Mouse (Mus musculus) ovary, adult 18-20 months (tissue): ENCODE data around the gene Tmprss11b.
"Not testable (repeated sequence)": the region's sequence is repeated elsewhere in the genome, so short reads cannot be mapped to it uniquely, and the experiment has no call there.

Source experiments
- DNase-seq: peaks from one replicate; pipeline ENCODE4 v3.0.0; 2022; ENCODE audit warnings: low spot score, mixed read lengths

Gene Tmprss11b

GRCm38 (mm10) chr5:86676262-86676661, at the start of gene Tmprss11b:
Gene Tmprss11b, minus strand, starts transcription at chr5:86676362.
- no peak for DNase-seq

GRCm38 (mm10) chr5:86725021-86725420, 48.9 kb upstream of the Tmprss11b start:
- DNase-seq: no peak

- no peak for DNase-seq
Measured at GRCm38 (mm10) chr5:86722820-86723460, 46.8 kb upstream of the Tmprss11b start.

DNA sequence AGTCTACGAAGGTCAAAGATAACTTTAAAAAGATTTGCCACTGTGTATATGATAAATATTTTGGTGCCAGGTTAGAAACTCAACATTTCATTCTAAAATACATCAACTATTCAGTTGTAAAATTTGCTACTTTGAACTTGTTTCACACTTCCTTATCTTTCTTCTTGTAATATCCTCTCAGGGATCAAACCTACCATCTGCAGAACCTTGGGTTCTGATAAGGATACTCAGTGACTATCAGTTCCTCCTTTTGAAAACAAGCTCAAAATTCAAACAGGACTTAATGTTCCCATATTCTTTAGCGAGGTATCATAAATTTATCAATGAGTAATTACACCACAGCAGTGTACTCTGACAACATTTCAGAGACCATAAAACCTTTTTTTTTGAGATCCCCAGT, 38.8 kb upstream of the Tmprss11b start:
- no peak for DNase-seq

- DNase-seq: no peak
Measured at GRCm38 (mm10) chr5:86704923-86705322, 28.8 kb upstream of the Tmprss11b start.

GRCm38 (mm10) chr5:86684667-86685066, 8.5 kb upstream of the Tmprss11b start:
- DNase-seq: peak; percentile 4

GRCm38 (mm10) chr5:86649185-86649584, 27.0 kb downstream of the Tmprss11b start:
- not testable (repeated sequence) for DNase-seq

DNA sequence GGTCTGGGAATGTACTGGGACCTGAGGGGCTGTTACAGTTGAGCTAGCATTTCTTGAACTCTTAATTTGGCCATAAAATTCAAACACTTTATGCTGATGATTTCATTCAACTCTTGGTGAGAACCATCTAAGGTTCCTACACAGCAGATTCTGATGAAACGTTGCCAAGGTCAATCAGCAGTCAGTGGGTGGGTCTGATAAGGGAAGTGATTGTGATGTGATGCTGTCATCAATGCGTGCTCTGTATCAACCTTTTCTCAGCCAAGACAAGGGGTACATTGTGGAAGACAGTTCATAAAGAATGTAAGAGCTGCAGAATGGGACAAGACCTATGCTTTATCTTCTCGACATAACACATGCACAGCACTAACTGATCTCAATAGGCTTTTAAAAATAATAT, 35.4 kb downstream of the Tmprss11b start:
- no peak for DNase-seq

DNA sequence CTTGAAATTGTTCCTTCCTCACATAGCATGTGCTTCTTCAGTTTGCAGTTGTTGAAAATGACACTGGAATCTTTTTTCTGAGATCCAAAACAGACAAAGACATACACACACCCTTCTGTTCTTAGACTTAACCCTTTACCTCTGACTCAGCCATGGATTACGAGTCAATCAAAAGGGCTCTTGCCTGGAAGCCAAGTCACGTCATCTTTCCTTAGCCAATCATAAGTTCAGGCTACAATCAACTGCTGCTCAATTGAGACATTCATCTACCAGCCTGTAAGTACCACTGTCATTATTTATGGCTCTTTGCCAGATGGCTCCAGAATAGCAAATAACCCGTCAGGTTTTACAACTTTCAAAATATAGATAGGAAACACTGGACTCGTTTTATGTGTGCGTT, 43.8 kb downstream of the Tmprss11b start, which contains the start of gene Tmprss11f:
Tmprss11f (minus strand) TSS at position 101 of the 400 bp plus-strand sequence.
- DNase-seq: no peak

- no peak for DNase-seq
Measured at GRCm38 (mm10) chr5:86630700-86631099, 45.5 kb downstream of the Tmprss11b start.

DNA sequence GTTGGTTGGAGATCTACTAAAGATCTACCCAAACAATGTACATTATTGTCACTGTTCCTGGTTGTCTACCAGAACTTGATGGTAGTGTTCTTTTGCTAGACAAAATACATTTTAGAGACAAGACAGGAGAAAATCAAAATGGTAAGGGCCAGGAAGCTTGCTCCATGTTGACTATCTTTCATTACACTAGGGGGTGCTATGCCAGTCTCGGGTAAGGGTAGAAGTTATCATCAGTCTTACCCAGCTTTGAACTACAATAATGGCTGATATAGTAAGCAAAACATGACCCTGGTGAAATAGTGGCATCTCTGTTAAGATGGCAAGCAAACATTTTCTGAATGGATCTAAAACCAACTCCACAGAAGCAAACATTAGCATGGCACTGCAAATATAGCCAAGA, 54.4 kb downstream of the Tmprss11b start:
- no peak for DNase-seq
